Mouse (Mus musculus) spleen, adult 2 months (tissue): ENCODE data around the gene Ryr3.

Experiments used
- CTCF ChIP-seq: fragments of 200-500 bp; IDR thresholded peaks from 2 replicates; pipeline ENCODE4 v1.5.1; 2011; ENCODE audit warnings: mild to moderate bottlenecking, inconsistent platforms; ENCODE audit not compliant: insufficient read depth, insufficient read length, insufficient replicate concordance; ENCODE audit errors: extremely low read depth
- POLR2A ChIP-seq: fragments of 200-500 bp; IDR thresholded peaks from 2 replicates; pipeline ENCODE4 v1.6.1; 2011; ENCODE audit warnings: low read depth, low read length, inconsistent platforms

- TF ChIP-seq CTCF (no peak), POLR2A (no peak)
Measured at GRCm38 (mm10) chr2:113116788-113117187, 100.1 kb downstream of the Ryr3 start.
